Mouse (Mus musculus) CH12.LX (cell line): Measurements from ENCODE around the gene Pbx1.

ENCODE experiments used
- CTCF ChIP-seq, 2 experiments: IDR thresholded peaks in 1 of 2; conservative IDR thresholded peaks in 1 of 2; 2 replicates each; pipeline ENCODE4 v1.5.1; 2011 to 2012; ENCODE audit warnings: low read depth in 2 of 2, low read length in 2 of 2, improper control_type of control experiment in 1 of 2, inconsistent platforms in 1 of 2, mild to moderate bottlenecking in 1 of 2, moderate library complexity in 1 of 2
- E2F4 ChIP-seq: IDR thresholded peaks from 2 replicates; pipeline ENCODE4 v1.6.1; 2011; ENCODE audit warnings: low read depth, low read length, improper control_type of control experiment; ENCODE audit not compliant: insufficient replicate concordance
- EP300 ChIP-seq: IDR thresholded peaks from 2 replicates; pipeline ENCODE4 v1.6.1; 2011; ENCODE audit warnings: low read length, improper control_type of control experiment
- GABPA ChIP-seq: IDR thresholded peaks from 2 replicates; pipeline ENCODE4 v1.6.1; 2012; ENCODE audit warnings: low read depth, low read length, improper control_type of control experiment, inconsistent platforms; ENCODE audit not compliant: insufficient replicate concordance
- MAX ChIP-seq: IDR thresholded peaks from 2 replicates; pipeline ENCODE4 v1.6.1; 2011; ENCODE audit warnings: low read length, improper control_type of control experiment
- NELFE ChIP-seq: IDR thresholded peaks from 2 replicates; pipeline ENCODE4 v1.6.1; 2011; ENCODE audit warnings: low read depth, low read length, improper control_type of control experiment
- POLR2A ChIP-seq: IDR thresholded peaks from 2 replicates; pipeline ENCODE4 v1.6.1; 2011; ENCODE audit warnings: low read depth, mild to moderate bottlenecking, improper control_type of control experiment, low read length
- RCOR1 ChIP-seq: conservative IDR thresholded peaks from 2 replicates; pipeline ENCODE4 v1.6.1; 2012; ENCODE audit warnings: low read depth, mild to moderate bottlenecking, inconsistent platforms, low read length, improper control_type of control experiment
- UBTF ChIP-seq: IDR thresholded peaks from 2 replicates; pipeline ENCODE4 v1.6.1; 2012; ENCODE audit warnings: low read depth, mild to moderate bottlenecking, inconsistent platforms, low read length, improper control_type of control experiment, moderate library complexity
- ZNF384 ChIP-seq: IDR thresholded peaks from 2 replicates; pipeline ENCODE4 v1.6.1; 2012; ENCODE audit warnings: low read depth, low read length, improper control_type of control experiment, inconsistent platforms

- TF ChIP-seq UBTF (no peak), EP300 (no peak), ZNF384 (no peak), CTCF (conservative IDR thresholded peaks at IDR 0.05 in 1 of 2, IDR thresholded peaks at IDR 0.05 in 1 of 2; ENCODE audit: low read depth in 2 of 2, low read length in 2 of 2) (no peak), NELFE (no peak), E2F4 (no peak), MAX (no peak), RCOR1 (no peak), POLR2A (no peak), GABPA (no peak)
Observed at GRCm38 (mm10) chr1:168430868-168431710, 981 bp downstream of the Pbx1 start.
